Mouse (Mus musculus): ENCODE measurements around the gene Ldah.

- no peak for TF ChIP-seq GATA1 (IDR thresholded peaks at IDR 0.05; ENCODE audit: low read length)
- TF ChIP-seq TAL1 (IDR thresholded peaks at IDR 0.05; ENCODE audit: low read length), result no peak
Measured at GRCm38 (mm10) chr12:8332174-8332542, 124.3 kb downstream of the Ldah start.
